Mouse (Mus musculus): ENCODE data around the gene U2af1l4. TPM values are rescaled to one million over a fixed set of nuclear protein-coding genes. Genes with fewer than 3 reads are reported as not detected.

U2af1l4 gene
- polyA plus RNA-seq, 1 experiment from 2014 or later, result 102 TPM

- peaks cover 65% of the 10 kb centered on the region for H3K36me3 ChIP-seq (ENCODE audit: insufficient read depth, low read length)
- H3K9me3 ChIP-seq (replicated peaks; ENCODE audit: low read length), result no peaks in the 10 kb centered on the region
- 89% methylated on average over 10 of the region's 10 CpGs for WGBS
- no peaks in the 10 kb centered on the region for H3K27me3 ChIP-seq (ENCODE audit: insufficient read depth, low read length)
- H3K27ac ChIP-seq, result no peak overlapping the region
- no peak for ATAC-seq (replicated peaks; ENCODE audit: low FRiP score, low read depth)
- H3K4me1 ChIP-seq (replicated peaks; ENCODE audit: insufficient read depth, low read length), result peaks cover 6% of the 10 kb centered on the region; the same call in 1 of the 2 replicates
- H3K9ac ChIP-seq (ENCODE audit: low read depth, low read length), result no peak overlapping the region
- no peak overlapping the region for H3K4me3 ChIP-seq (replicated peaks; ENCODE audit: low read depth, low read length)
- H3K4me2 ChIP-seq (ENCODE audit: low read length), result no peak overlapping the region
- TF ChIP-seq CTCF (IDR thresholded peaks at IDR 0.05; ENCODE audit: low read depth), result no peak
- DNase-seq (ENCODE audit: low spot score), result no peak
These were observed 21.2 kb downstream of the U2af1l4 start for GRCm38 (mm10) chr7:30584339-30584738.

GRCm38 (mm10) chr7:30585170-30585569 is 22.1 kb downstream of the U2af1l4 start:
- H3K4me1 ChIP-seq (replicated peaks; ENCODE audit: insufficient read depth, low read length), result peaks cover 12% of the 10 kb centered on the region
- DNase-seq (ENCODE audit: low spot score) (no peak), ATAC-seq (replicated peaks; ENCODE audit: low FRiP score, low read depth) (no peak)
- no peak overlapping the region for H3K4me2 ChIP-seq (ENCODE audit: low read length)
- H3K27me3 ChIP-seq (ENCODE audit: insufficient read depth, low read length), result no peaks in the 10 kb centered on the region
- no peak overlapping the region for H3K4me3 ChIP-seq (replicated peaks; ENCODE audit: low read depth, low read length)
- no peak overlapping the region for H3K27ac ChIP-seq
- no peak overlapping the region for H3K9ac ChIP-seq (ENCODE audit: low read depth, low read length)
- 94% methylated on average over 7 of the region's 7 CpGs for WGBS
- peaks cover 57% of the 10 kb centered on the region for H3K36me3 ChIP-seq (ENCODE audit: insufficient read depth, low read length)
- no peaks in the 10 kb centered on the region for H3K9me3 ChIP-seq (replicated peaks; ENCODE audit: low read length)
- no peak for TF ChIP-seq CTCF (IDR thresholded peaks at IDR 0.05; ENCODE audit: low read depth)

- Histone ChIP-seq H3K4me2 (ENCODE audit: low read length) (peak overlapping the region; percentile 91; the same call in 1 of the 2 replicates), H3K4me1 (replicated peaks; ENCODE audit: insufficient read depth, low read length) (peaks cover 12% of the 10 kb centered on the region), H3K9ac (ENCODE audit: low read depth, low read length) (no peak overlapping the region), H3K36me3 (ENCODE audit: insufficient read depth, low read length) (peaks cover 48% of the 10 kb centered on the region), H3K4me3 (replicated peaks; ENCODE audit: low read depth, low read length) (no peak overlapping the region), H3K27me3 (ENCODE audit: insufficient read depth, low read length) (no peaks in the 10 kb centered on the region), H3K27ac (no peak overlapping the region), H3K9me3 (replicated peaks; ENCODE audit: low read length) (no peaks in the 10 kb centered on the region)
- 86% methylated on average over 28 of the region's 28 CpGs for WGBS
- TF ChIP-seq CTCF (IDR thresholded peaks at IDR 0.05; ENCODE audit: low read depth), result no peak
- DNase-seq (ENCODE audit: low spot score), result no peak
- no peak for ATAC-seq (replicated peaks; ENCODE audit: low FRiP score, low read depth)
These were observed 23.4 kb downstream of the U2af1l4 start for GRCm38 (mm10) chr7:30586455-30587020.

- peak; percentile 9 for ATAC-seq (replicated peaks; ENCODE audit: low FRiP score, low read depth)
- Histone ChIP-seq H3K4me2 (ENCODE audit: low read length) (peak overlapping the region; percentile 91), H3K27ac (peak overlapping the region; percentile 93), H3K4me1 (replicated peaks; ENCODE audit: insufficient read depth, low read length) (peaks cover 12% of the 10 kb centered on the region), H3K9ac (ENCODE audit: low read depth, low read length) (peak overlapping the region; percentile 98), H3K36me3 (ENCODE audit: insufficient read depth, low read length) (peaks cover 33% of the 10 kb centered on the region), H3K4me3 (replicated peaks; ENCODE audit: low read depth, low read length) (peak overlapping the region; percentile 99), H3K27me3 (ENCODE audit: insufficient read depth, low read length) (no peaks in the 10 kb centered on the region), H3K9me3 (replicated peaks; ENCODE audit: low read length) (no peaks in the 10 kb centered on the region)
- under 1% methylated on average over 66 of the region's 67 CpGs for WGBS
- TF ChIP-seq CTCF (IDR thresholded peaks at IDR 0.05; ENCODE audit: low read depth), result no peak
- peak; percentile 57 for DNase-seq (ENCODE audit: low spot score)
These were observed 25.0 kb downstream of the U2af1l4 start for GRCm38 (mm10) chr7:30587842-30588667.

- Histone ChIP-seq H3K9me3 (replicated peaks; ENCODE audit: low read length) (no peaks in the 10 kb centered on the region), H3K4me2 (ENCODE audit: low read length) (peak within 1 kb of the TSS; percentile 91), H3K27me3 (ENCODE audit: insufficient read depth, low read length) (no peaks in the 10 kb centered on the region), H3K9ac (ENCODE audit: low read depth, low read length) (peak within 1 kb of the TSS; percentile 98), H3K4me3 (replicated peaks; ENCODE audit: low read depth, low read length) (peak within 1 kb of the TSS; percentile 99), H3K36me3 (ENCODE audit: insufficient read depth, low read length) (peaks cover 26% of the 10 kb centered on the region), H3K4me1 (replicated peaks; ENCODE audit: insufficient read depth, low read length) (peaks cover 12% of the 10 kb centered on the region), H3K27ac (peak within 1 kb of the TSS; percentile 93)
- DNase-seq (ENCODE audit: low spot score) (peak; percentile 99), ATAC-seq (replicated peaks; ENCODE audit: low FRiP score, low read depth) (peak; percentile 95)
- 1% methylated on average over 45 of the region's 68 CpGs for WGBS
- no peak; the same call in 1 of the 2 replicates for TF ChIP-seq CTCF (IDR thresholded peaks at IDR 0.05; ENCODE audit: low read depth)
These were observed 25.8 kb downstream of the U2af1l4 start, which contains the start of gene Kmt2b for GRCm38 (mm10) chr7:30588676-30589434. Kmt2b (minus strand) TSS chr7:30588726.

All from kidney, postnatal 0 days (tissue).